In the genomic region with DNA sequence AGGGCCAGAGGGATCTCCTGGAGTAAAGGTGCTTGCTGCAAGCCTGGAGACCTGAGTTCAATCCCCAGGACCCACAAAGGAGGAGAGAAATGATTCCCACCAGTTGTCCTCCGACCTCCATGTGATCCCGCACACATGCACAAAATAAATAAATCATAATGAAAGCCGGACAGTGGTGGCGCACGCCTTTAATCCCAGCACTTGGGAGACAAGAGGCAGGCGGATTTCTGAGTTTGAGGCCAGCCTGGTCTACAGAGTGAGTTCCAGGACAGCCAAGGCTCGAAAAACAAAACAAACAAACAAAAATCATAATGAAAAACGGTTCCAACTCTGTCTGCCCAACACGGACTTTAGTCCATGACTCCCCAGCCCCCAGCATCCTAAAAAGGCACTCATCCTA, we compare ENCODE assay signal across 8 mouse cellular contexts. TPM values are rescaled to one million over a fixed set of nuclear protein-coding genes. Genes with fewer than 3 reads are reported as not detected.
DNase-seq lines count a peak whose midpoint lies in the region; ATAC-seq and TF ChIP-seq lines count a peak whose summit lies in the region.

No protein-coding gene starts in this region.

- no peaks in the 10 kb centered on the region for H3K27me3 ChIP-seq in heart, postnatal 0 days (ENCODE audit: control insufficient read depth, insufficient read depth, low read length)
- no peaks in the 10 kb centered on the region for H3K27me3 ChIP-seq in G1E (ENCODE audit: insufficient read depth, low read length)
- no peaks in the 10 kb centered on the region for H3K27me3 ChIP-seq in forebrain, postnatal 0 days (ENCODE audit: insufficient read depth, low read length)
- no peaks in the 10 kb centered on the region for H3K27me3 ChIP-seq in liver, embryonic 16.5 days (ENCODE audit: control insufficient read depth, insufficient read depth, low read depth, low read length)

- no peak for TF ChIP-seq EP300 in heart, postnatal 0 days (IDR thresholded peaks at IDR 0.05; ENCODE audit: low read depth)

- 0 out of 2 replicates have a peak overlapping the region, but pooled peaks have one; percentile 21 for H3K9ac ChIP-seq in heart, postnatal 0 days (replicated peaks; ENCODE audit: low read depth, low read length)
- no peak overlapping the region for H3K9ac ChIP-seq in forebrain, postnatal 0 days
- peak overlapping the region; percentile 18; the same call in 1 of the 2 replicates for H3K9ac ChIP-seq in liver, embryonic 16.5 days (ENCODE audit: low read depth, low read length)

- 72% methylated on average over 9 of the region's 9 CpGs for WGBS in heart, postnatal 0 days
- WGBS in forebrain, postnatal 0 days: 78% methylated on average over 9 of the region's 9 CpGs
- 62% methylated on average over 9 of the region's 9 CpGs for WGBS in liver, embryonic 16.5 days (ENCODE audit: insufficient replicate concordance)

- intact Hi-C loops in heart, postnatal 14 days (cut with DNase I): no loop called here

- peak overlapping the region; percentile 81 for H3K4me3 ChIP-seq in heart, postnatal 0 days (ENCODE audit: low read depth, low read length)
- peak overlapping the region; percentile 76 for H3K4me3 ChIP-seq in G1E (ENCODE audit: low read depth, low read length)
- H3K4me3 ChIP-seq in forebrain, postnatal 0 days (ENCODE audit: low read depth, low read length): no peak overlapping the region
- H3K4me3 ChIP-seq in liver, embryonic 16.5 days (ENCODE audit: low read depth, low read length): peak overlapping the region; percentile 81

- no peak for DNase-seq in heart, postnatal 0 days (ENCODE audit: low spot score)
- no peak for DNase-seq in heart, postnatal 14 days
- DNase-seq in G1E (ENCODE audit: low spot score): no peak
- no peak for DNase-seq in forebrain, postnatal 0 days
- DNase-seq in left cerebral cortex, adult 9 months (ENCODE audit: low spot score in 2 of 2): no peak
- DNase-seq in B cell, adult 2 months: no peak
- DNase-seq in testis, postnatal 10 days (ENCODE audit: low spot score): no peak

- no peaks in the 10 kb centered on the region; the same call in 1 of the 2 replicates for H3K4me1 ChIP-seq in heart, postnatal 0 days (ENCODE audit: control insufficient read depth, insufficient read depth)
- peaks cover 28% of the 10 kb centered on the region for H3K4me1 ChIP-seq in G1E (ENCODE audit: insufficient read depth, low read depth, low read length)
- peaks cover 3% of the 10 kb centered on the region for H3K4me1 ChIP-seq in forebrain, postnatal 0 days (ENCODE audit: insufficient read depth)
- H3K4me1 ChIP-seq in liver, embryonic 16.5 days (ENCODE audit: control insufficient read depth, low read depth, low read length): peaks cover 21% of the 10 kb centered on the region

- peak overlapping the region; percentile 98 for H3K27ac ChIP-seq in heart, postnatal 0 days (ENCODE audit: low read depth)
- no peak overlapping the region for H3K27ac ChIP-seq in forebrain, postnatal 0 days (ENCODE audit: low read depth, low read length)
- H3K27ac ChIP-seq in liver, embryonic 16.5 days (ENCODE audit: low read length): peak overlapping the region; percentile 84

- no peak for ATAC-seq in heart, postnatal 0 days (ENCODE audit: insufficient read depth, low read depth)
- ATAC-seq in G1E (ENCODE audit: extremely low read depth, insufficient number of reproducible peaks, low FRiP score, poor library complexity, severe bottlenecking): no peak
- no peak for ATAC-seq in forebrain, postnatal 0 days
- ATAC-seq in liver, embryonic 16.5 days (ENCODE audit: low read depth): no peak

- peaks cover 44% of the 10 kb centered on the region for H3K36me3 ChIP-seq in heart, postnatal 0 days (replicated peaks; ENCODE audit: control insufficient read depth, insufficient read depth, low read length)
- H3K36me3 ChIP-seq in G1E (replicated peaks): peaks cover 49% of the 10 kb centered on the region
- H3K36me3 ChIP-seq in forebrain, postnatal 0 days (ENCODE audit: insufficient read depth): peaks cover 35% of the 10 kb centered on the region
- peaks cover 29% of the 10 kb centered on the region for H3K36me3 ChIP-seq in liver, embryonic 16.5 days (ENCODE audit: control insufficient read depth, insufficient read depth)

- H3K4me2 ChIP-seq in heart, postnatal 0 days (ENCODE audit: low read depth, low read length): peak overlapping the region; percentile 71
- peak overlapping the region; percentile 51 for H3K4me2 ChIP-seq in forebrain, postnatal 0 days (ENCODE audit: low read depth)
- peak overlapping the region; percentile 89 for H3K4me2 ChIP-seq in liver, embryonic 16.5 days (ENCODE audit: low read depth, low read length)

- TF ChIP-seq CTCF in heart, postnatal 0 days (IDR thresholded peaks at IDR 0.05; ENCODE audit: low read depth): no peak
- no peak for TF ChIP-seq CTCF in G1E (IDR thresholded peaks at IDR 0.05; ENCODE audit: low read depth, low read length)
- TF ChIP-seq CTCF in forebrain, postnatal 0 days (IDR thresholded peaks at IDR 0.05; ENCODE audit: low read depth): no peak

- H3K9me3 ChIP-seq in heart, postnatal 0 days (replicated peaks; ENCODE audit: control insufficient read depth, low read length): no peaks in the 10 kb centered on the region
- no peaks in the 10 kb centered on the region for H3K9me3 ChIP-seq in G1E (replicated peaks)
- no peaks in the 10 kb centered on the region for H3K9me3 ChIP-seq in forebrain, postnatal 0 days (ENCODE audit: low read length)
- no peaks in the 10 kb centered on the region for H3K9me3 ChIP-seq in liver, embryonic 16.5 days (replicated peaks; ENCODE audit: control insufficient read depth, low read length)

RNA-seq across cellular contexts. Expression of gene Ccdc9, which starts 1.7 kb away (rescaled TPM):
- 5.7 and 43.7 TPM in 2 replicates for total RNA-seq in heart, postnatal 0 days (2014; rRNA removed; ENCODE audit: low replicate concordance)
- polyA plus RNA-seq in heart, postnatal 0 days (2015; fragmentation: Nextera tagmentation; extraction: Ambion mirVana): 4.7 and 7.2 TPM in 2 replicates
- 10 to 100 TPM; 32.1 to 39.4 TPM for total RNA-seq in heart, postnatal 14 days (2021)
- total RNA-seq in G1E (2014; fragmentation: Nextera tagmentation) (8.1 and 16.6 TPM in 2 replicates), G1E (2017) (58.0 and 66.0 TPM in 2 replicates)
- 133 and 136 TPM in 2 replicates for polyA plus RNA-seq in G1E (2012)
- total RNA-seq in forebrain, postnatal 0 days (2014; rRNA removed): 31.6 and 38.2 TPM in 2 replicates
- 12.8 and 18.6 TPM in 2 replicates for polyA plus RNA-seq in forebrain, postnatal 0 days (2015; fragmentation: Nextera tagmentation; extraction: Ambion mirVana)
- polyA plus RNA-seq in liver, embryonic 16.5 days (2015; fragmentation: Nextera tagmentation; extraction: Ambion mirVana): 9.0 and 10.9 TPM in 2 replicates

RNA-seq across cellular contexts. Expression of gene Inafm1, which starts 11.5 kb away (rescaled TPM):
- 9.8 and 10.7 TPM in 2 replicates for total RNA-seq in heart, postnatal 0 days (2014; rRNA removed; ENCODE audit: low replicate concordance)
- 7.7 and 9.6 TPM in 2 replicates for polyA plus RNA-seq in heart, postnatal 0 days (2015; fragmentation: Nextera tagmentation; extraction: Ambion mirVana)
- total RNA-seq in heart, postnatal 14 days (2021): 10 to 100 TPM; 14.6 to 14.9 TPM
- total RNA-seq in G1E (2014; fragmentation: Nextera tagmentation) (3.5 and 4.1 TPM in 2 replicates), G1E (2017) (18.8 and 23.1 TPM in 2 replicates)
- polyA plus RNA-seq in G1E (2012): 92.0 and 140 TPM in 2 replicates
- 36.9 and 43.2 TPM in 2 replicates for total RNA-seq in forebrain, postnatal 0 days (2014; rRNA removed)
- 63.6 and 68.4 TPM in 2 replicates for polyA plus RNA-seq in forebrain, postnatal 0 days (2015; fragmentation: Nextera tagmentation; extraction: Ambion mirVana)
- polyA plus RNA-seq in liver, embryonic 16.5 days (2015; fragmentation: Nextera tagmentation; extraction: Ambion mirVana): 3.5 and 4.4 TPM in 2 replicates

RNA-seq across cellular contexts. Expression of gene Bbc3, which starts 23.3 kb away (rescaled TPM):
- total RNA-seq in heart, postnatal 0 days (2014; rRNA removed; ENCODE audit: low replicate concordance): 7.3 and 14.6 TPM in 2 replicates
- 5.6 and 6.6 TPM in 2 replicates for polyA plus RNA-seq in heart, postnatal 0 days (2015; fragmentation: Nextera tagmentation; extraction: Ambion mirVana)
- total RNA-seq in heart, postnatal 14 days (2021): 1 to 10 TPM; 7.9 to 8.7 TPM
- total RNA-seq in G1E (2014; fragmentation: Nextera tagmentation) (10.2 and 15.8 TPM in 2 replicates), G1E (2017) (9.0 and 16.3 TPM in 2 replicates)
- polyA plus RNA-seq in G1E (2012): 209 and 355 TPM in 2 replicates
- 41.2 and 57.8 TPM in 2 replicates for total RNA-seq in forebrain, postnatal 0 days (2014; rRNA removed)
- 40.0 and 40.2 TPM in 2 replicates for polyA plus RNA-seq in forebrain, postnatal 0 days (2015; fragmentation: Nextera tagmentation; extraction: Ambion mirVana)
- 3.0 and 4.1 TPM in 2 replicates for polyA plus RNA-seq in liver, embryonic 16.5 days (2015; fragmentation: Nextera tagmentation; extraction: Ambion mirVana)

RNA-seq across cellular contexts. Expression of gene C5ar1, which starts 25.6 kb away (rescaled TPM):
- 2.0 and 3.3 TPM in 2 replicates for total RNA-seq in heart, postnatal 0 days (2014; rRNA removed; ENCODE audit: low replicate concordance)
- polyA plus RNA-seq in heart, postnatal 0 days (2015; fragmentation: Nextera tagmentation; extraction: Ambion mirVana): 1.9 and 2.2 TPM in 2 replicates
- 1 to 10 TPM; 5.2 to 5.8 TPM for total RNA-seq in heart, postnatal 14 days (2021)
- total RNA-seq in G1E (2014; fragmentation: Nextera tagmentation) (not detected in 2 replicates), G1E (2017) (0.16 and 0.64 TPM in 2 replicates)
- polyA plus RNA-seq in G1E (2012): not detected in 2 replicates
- total RNA-seq in forebrain, postnatal 0 days (2014; rRNA removed): 0.52 and 1.2 TPM in 2 replicates
- 1.7 TPM in 2 replicates for polyA plus RNA-seq in forebrain, postnatal 0 days (2015; fragmentation: Nextera tagmentation; extraction: Ambion mirVana)
- 4.0 and 4.6 TPM in 2 replicates for polyA plus RNA-seq in liver, embryonic 16.5 days (2015; fragmentation: Nextera tagmentation; extraction: Ambion mirVana)

RNA-seq across cellular contexts. Expression of gene C5ar2, which starts 41.0 kb away (rescaled TPM):
- total RNA-seq in heart, postnatal 0 days (2014; rRNA removed; ENCODE audit: low replicate concordance): 0.04 and 0.65 TPM in 2 replicates
- 0.60 and 0.67 TPM in 2 replicates for polyA plus RNA-seq in heart, postnatal 0 days (2015; fragmentation: Nextera tagmentation; extraction: Ambion mirVana)
- total RNA-seq in heart, postnatal 14 days (2021): 1 to 10 TPM in 1 of 2 experiments, under 1 TPM in 1; 0.93 to 1.1 TPM
- total RNA-seq in G1E (2014; fragmentation: Nextera tagmentation) (0.23 and 0.63 TPM in 2 replicates), G1E (2017) (0.12 and 0.27 TPM in 2 replicates)
- polyA plus RNA-seq in G1E (2012): 0.02 TPM in 2 replicates
- total RNA-seq in forebrain, postnatal 0 days (2014; rRNA removed): 0.14 and 0.23 TPM in 2 replicates
- polyA plus RNA-seq in forebrain, postnatal 0 days (2015; fragmentation: Nextera tagmentation; extraction: Ambion mirVana): 0.13 and 0.17 TPM in 2 replicates
- 0.98 and 1.0 TPM in 2 replicates for polyA plus RNA-seq in liver, embryonic 16.5 days (2015; fragmentation: Nextera tagmentation; extraction: Ambion mirVana)
